ENCODE assay signal across 8 mouse cellular contexts in genomic region chr19:36554046-36554784, GRCm38 (mm10). TPM values are rescaled to one million over a fixed set of nuclear protein-coding genes. Genes with fewer than 3 reads are reported as not detected.
DNase-seq lines count a peak whose midpoint lies in the region; ATAC-seq and TF ChIP-seq lines count a peak whose summit lies in the region.

Hectd2 (plus strand) TSS chr19:36554639.

- H3K4me1 ChIP-seq in E14TG2a.4 (replicated peaks; ENCODE audit: low read depth, low read length) = peaks cover 11% of the 10 kb centered on the region
- H3K4me1 ChIP-seq in brown adipose tissue, adult 24 weeks (ENCODE audit: control insufficient read depth, insufficient read depth, insufficient read length, low read length) = no peaks in the 10 kb centered on the region
- H3K4me1 ChIP-seq in forebrain, embryonic 13.5 days = peaks cover 9% of the 10 kb centered on the region
- no peaks in the 10 kb centered on the region for H3K4me1 ChIP-seq in lung, embryonic 14.5 days (ENCODE audit: insufficient read depth)
- H3K4me1 ChIP-seq in olfactory bulb, adult 2 months (ENCODE audit: control insufficient read depth, insufficient read depth, low read length) = peaks cover 7% of the 10 kb centered on the region; the same call in 1 of the 2 replicates

- peak within 1 kb of the TSS; percentile 95 for H3K4me2 ChIP-seq in forebrain, embryonic 13.5 days
- H3K4me2 ChIP-seq in lung, embryonic 14.5 days = peak within 1 kb of the TSS; percentile 98

- 0% methylated on average over 29 of the region's 92 CpGs for WGBS in forebrain, embryonic 13.5 days
- under 1% methylated on average over 40 of the region's 92 CpGs for WGBS in lung, embryonic 14.5 days
- 23% methylated on average over 92 of the region's 92 CpGs for WGBS in olfactory bulb, adult 2 months

- intact Hi-C loops in heart, postnatal 10 days (cut with DNase I) = loop anchor here (2.0 to 10.0 kb wide), 3 partner anchors 15 to 459 kb away; partner anchors contain the start of gene Ppp1r3c

- peak within 1 kb of the TSS; percentile 91 for H3K4me3 ChIP-seq in E14TG2a.4 (replicated peaks; ENCODE audit: low read length)
- peak within 1 kb of the TSS; percentile 97 for H3K4me3 ChIP-seq in brown adipose tissue, adult 24 weeks (ENCODE audit: insufficient read depth, low read depth, low read length)
- H3K4me3 ChIP-seq in forebrain, embryonic 13.5 days = peak within 1 kb of the TSS; percentile 81
- H3K4me3 ChIP-seq in lung, embryonic 14.5 days (ENCODE audit: low read depth, low read length) = peak within 1 kb of the TSS; percentile 78
- peak within 1 kb of the TSS; percentile 96 for H3K4me3 ChIP-seq in olfactory bulb, adult 2 months (ENCODE audit: insufficient read depth, low read depth, low read length)

- H3K36me3 ChIP-seq in E14TG2a.4 (ENCODE audit: insufficient read depth, low read length) = no peaks in the 10 kb centered on the region
- H3K36me3 ChIP-seq in forebrain, embryonic 13.5 days (ENCODE audit: poor library complexity, severe bottlenecking) = no peaks in the 10 kb centered on the region
- no peaks in the 10 kb centered on the region for H3K36me3 ChIP-seq in lung, embryonic 14.5 days (ENCODE audit: insufficient read depth)

- peak within 1 kb of the TSS; percentile 22 for H3K27ac ChIP-seq in brown adipose tissue, adult 24 weeks (replicated peaks; ENCODE audit: low read depth, low read length)
- peak within 1 kb of the TSS; percentile 82 for H3K27ac ChIP-seq in forebrain, embryonic 13.5 days
- H3K27ac ChIP-seq in lung, embryonic 14.5 days (ENCODE audit: low read depth) = peak within 1 kb of the TSS; percentile 78
- H3K27ac ChIP-seq in olfactory bulb, adult 2 months (ENCODE audit: insufficient read depth, low read depth, low read length) = peak within 1 kb of the TSS; percentile 98

- peaks cover 39% of the 10 kb centered on the region for H3K27me3 ChIP-seq in E14TG2a.4 (ENCODE audit: insufficient read depth, low read length)
- peaks cover 11% of the 10 kb centered on the region for H3K27me3 ChIP-seq in forebrain, embryonic 13.5 days
- H3K27me3 ChIP-seq in lung, embryonic 14.5 days (ENCODE audit: insufficient read depth, low read length) = peaks cover 13% of the 10 kb centered on the region

- H3K9ac ChIP-seq in forebrain, embryonic 13.5 days = peak within 1 kb of the TSS; percentile 93
- H3K9ac ChIP-seq in lung, embryonic 14.5 days = peak within 1 kb of the TSS; percentile 85

- no peak for TF ChIP-seq CTCF in E14TG2a.4 (conservative IDR thresholded peaks at IDR 0.05; ENCODE audit: low read length)
- no peak for TF ChIP-seq CTCF in lung, embryonic 14.5 days (IDR thresholded peaks at IDR 0.05; ENCODE audit: low read depth)
- no peak for TF ChIP-seq CTCF in olfactory bulb, adult 2 months (IDR thresholded peaks at IDR 0.05; ENCODE audit: insufficient read depth, low read depth, low read length)

- peak; percentile 82 for ATAC-seq in forebrain, embryonic 13.5 days
- peak; percentile 91 for ATAC-seq in lung, embryonic 14.5 days (ENCODE audit: insufficient read depth)

- H3K9me3 ChIP-seq in E14TG2a.4 (ENCODE audit: low read length) = no peaks in the 10 kb centered on the region
- no peaks in the 10 kb centered on the region for H3K9me3 ChIP-seq in forebrain, embryonic 13.5 days (replicated peaks)
- no peaks in the 10 kb centered on the region for H3K9me3 ChIP-seq in lung, embryonic 14.5 days (ENCODE audit: low read depth, low read length)

- peak; percentile 65 to 71 for DNase-seq in heart, postnatal 10 days
- DNase-seq in kidney, postnatal 4 days = peak; percentile 75 to 83
- peak; percentile 82 for DNase-seq in lung, embryonic 14.5 days
- peak; percentile 57 for DNase-seq in thymus, postnatal 0 days (ENCODE audit: low spot score)

- peak; percentile 34; the same call in 1 of the 2 replicates for TF ChIP-seq POLR2A in olfactory bulb, adult 2 months (IDR thresholded peaks at IDR 0.05; ENCODE audit: insufficient read depth, low read depth, low read length)

RNA-seq across cellular contexts. Expression of gene Hectd2, which starts in this region (rescaled TPM):
- 0.33 and 0.99 TPM in 2 replicates for polyA plus RNA-seq in brown adipose tissue, adult 24 weeks (2012; ENCODE audit: insufficient read depth, insufficient read length, missing spikeins)
- 12.1 and 12.8 TPM in 2 replicates for polyA plus RNA-seq in forebrain, embryonic 13.5 days (2015; fragmentation: Nextera tagmentation; extraction: Ambion mirVana)
- 1 to 10 TPM; 3.0 to 3.1 TPM for total RNA-seq in heart, postnatal 10 days (2021)
- polyA plus RNA-seq in lung, embryonic 14.5 days (2014; fragmentation: Nextera tagmentation; extraction: Ambion mirVana) = 4.8 and 5.2 TPM in 2 replicates
- not detected in 2 replicates for polyA plus RNA-seq in olfactory bulb, adult 2 months (2012; ENCODE audit: insufficient read depth, insufficient read length, low replicate concordance, missing spikeins)
- polyA plus RNA-seq in thymus, postnatal 0 days (2015; fragmentation: Nextera tagmentation; extraction: Ambion mirVana) = 3.1 and 3.3 TPM in 2 replicates

Comparison
In these comparisons a context has a peak if more than half of its experiments do, and no peak if none do; other contexts are left out.
1. Peak in every context shown above with its lines: DNase-seq, ATAC-seq, H3K4me3 ChIP-seq and H3K27ac ChIP-seq.
2. H3K27ac ChIP-seq: peak in every context shown above with its lines; median percentile 98 in olfactory bulb, adult 2 months; 82 in forebrain, embryonic 13.5 days; 78 in lung, embryonic 14.5 days; 22 in brown adipose tissue, adult 24 weeks.